Mouse (Mus musculus): Measurements from ENCODE around the gene Rhbdf2. TPM values are rescaled to one million over a fixed set of nuclear protein-coding genes. Genes with fewer than 3 reads are reported as not detected.

The Rhbdf2 gene
- polyA plus RNA-seq, 2 experiments, result 5.0 to 11.4 TPM

DNA sequence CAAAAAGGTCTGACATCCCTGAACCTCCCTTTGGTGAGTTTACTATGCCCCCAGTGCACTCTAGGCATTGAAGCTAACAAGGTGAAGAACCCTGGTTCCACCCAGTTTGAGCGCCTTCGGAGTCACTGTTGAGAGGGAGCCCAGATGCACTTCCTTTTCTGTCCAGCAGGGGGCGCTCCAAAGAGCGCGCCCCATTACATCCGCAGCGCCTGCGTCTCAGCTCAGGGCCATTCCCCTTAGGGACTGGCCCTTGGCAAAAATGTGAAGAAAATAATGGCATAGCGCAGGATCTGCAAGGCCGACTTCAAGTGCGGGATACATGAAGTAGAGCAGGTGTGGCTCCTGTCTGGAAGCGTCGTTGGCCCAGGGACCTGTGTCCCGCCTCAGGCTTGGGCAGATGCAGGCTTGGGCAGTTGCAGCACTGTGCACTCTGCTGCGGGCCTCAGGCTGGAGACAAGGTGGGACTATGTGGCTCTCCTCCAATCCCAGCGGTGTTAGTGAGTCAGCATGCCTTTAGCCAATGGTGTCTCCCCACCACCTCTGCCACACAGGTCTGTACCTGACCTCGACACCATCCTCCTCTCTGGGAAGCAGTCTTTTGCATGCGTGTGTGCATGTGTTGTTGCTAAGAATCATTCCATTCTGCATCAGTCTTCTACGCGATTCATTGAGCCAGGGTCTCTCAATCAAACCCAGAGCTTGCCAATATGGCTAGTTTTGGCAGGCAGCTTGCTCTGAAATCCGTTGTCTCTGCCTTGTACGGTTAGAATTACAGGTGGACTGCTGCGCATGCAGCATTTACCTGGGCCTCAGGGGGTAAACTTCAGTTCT is 39.8 kb downstream of the Rhbdf2 start:
- peak overlapping the region; percentile 26 for H3K4me2 ChIP-seq (replicated peaks; ENCODE audit: low read depth, low read length, severe bottlenecking)
- no peaks in the 10 kb centered on the region for H3K9me3 ChIP-seq (ENCODE audit: control insufficient read depth, low read length)
- no peak overlapping the region for H3K4me3 ChIP-seq (replicated peaks; ENCODE audit: low read length)
- TF ChIP-seq POLR2A (IDR thresholded peaks at IDR 0.05; ENCODE audit: borderline replicate concordance, extremely low read depth, insufficient read depth, insufficient read length), result no peak
- H3K36me3 ChIP-seq (ENCODE audit: control insufficient read depth, insufficient read depth, low read length), result no peaks in the 10 kb centered on the region
- peaks cover 11% of the 10 kb centered on the region; the same call in 1 of the 2 replicates for H3K4me1 ChIP-seq (ENCODE audit: control insufficient read depth, insufficient read depth, low read length)
- H3K27me3 ChIP-seq (ENCODE audit: control insufficient read depth, insufficient read depth, low read length), result no peaks in the 10 kb centered on the region
- no peak overlapping the region for H3K9ac ChIP-seq (ENCODE audit: low read depth, low read length, severe bottlenecking)
- no peak overlapping the region for H3K27ac ChIP-seq (replicated peaks; ENCODE audit: low read depth, low read length)
- ATAC-seq (ENCODE audit: low FRiP score, low read depth) (peak; percentile 32; the same call in 1 of the 2 replicates), DNase-seq (ENCODE audit: low spot score) (peak; percentile 38)
- 21% methylated on average over 23 of the region's 23 CpGs for WGBS

DNA sequence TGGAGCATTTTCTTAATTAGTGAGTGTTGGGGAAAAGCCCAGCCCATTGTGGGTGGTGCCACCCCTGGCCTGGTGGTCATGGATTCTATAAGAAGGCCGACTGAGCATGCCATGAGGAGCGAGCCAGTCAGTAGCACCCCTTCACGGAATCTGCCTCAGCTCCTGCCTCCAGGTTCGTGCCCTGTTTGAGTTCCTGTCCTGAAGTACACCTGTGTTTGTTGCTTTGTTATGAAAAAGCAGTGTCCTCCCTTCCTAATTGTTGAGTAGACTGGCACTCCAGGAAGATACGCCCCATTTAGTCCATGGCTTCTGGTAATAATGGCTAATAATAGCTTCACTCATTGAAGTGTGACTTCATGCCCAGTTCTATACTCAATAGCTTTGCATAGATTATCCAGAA is 40.5 kb downstream of the Rhbdf2 start, which contains the start of gene Aanat:
TSS of gene Aanat (plus strand) at position 123 of the 400 bp plus-strand sequence.
- Histone ChIP-seq H3K4me1 (ENCODE audit: control insufficient read depth, insufficient read depth, low read length) (peaks cover 11% of the 10 kb centered on the region; the same call in 1 of the 2 replicates), H3K27ac (replicated peaks; ENCODE audit: low read depth, low read length) (no peak within 1 kb of the TSS), H3K4me2 (replicated peaks; ENCODE audit: low read depth, low read length, severe bottlenecking) (peak within 1 kb of the TSS; percentile 26), H3K27me3 (ENCODE audit: control insufficient read depth, insufficient read depth, low read length) (no peaks in the 10 kb centered on the region), H3K9ac (ENCODE audit: low read depth, low read length, severe bottlenecking) (no peak within 1 kb of the TSS), H3K4me3 (replicated peaks; ENCODE audit: low read length) (no peak within 1 kb of the TSS), H3K36me3 (ENCODE audit: control insufficient read depth, insufficient read depth, low read length) (no peaks in the 10 kb centered on the region), H3K9me3 (ENCODE audit: control insufficient read depth, low read length) (no peaks in the 10 kb centered on the region)
- WGBS, result 58% methylated on average over 5 of the region's 5 CpGs
- ATAC-seq (ENCODE audit: low FRiP score, low read depth) (no peak), DNase-seq (ENCODE audit: low spot score) (no peak)
- TF ChIP-seq POLR2A (IDR thresholded peaks at IDR 0.05; ENCODE audit: borderline replicate concordance, extremely low read depth, insufficient read depth, insufficient read length), result no peak

DNA sequence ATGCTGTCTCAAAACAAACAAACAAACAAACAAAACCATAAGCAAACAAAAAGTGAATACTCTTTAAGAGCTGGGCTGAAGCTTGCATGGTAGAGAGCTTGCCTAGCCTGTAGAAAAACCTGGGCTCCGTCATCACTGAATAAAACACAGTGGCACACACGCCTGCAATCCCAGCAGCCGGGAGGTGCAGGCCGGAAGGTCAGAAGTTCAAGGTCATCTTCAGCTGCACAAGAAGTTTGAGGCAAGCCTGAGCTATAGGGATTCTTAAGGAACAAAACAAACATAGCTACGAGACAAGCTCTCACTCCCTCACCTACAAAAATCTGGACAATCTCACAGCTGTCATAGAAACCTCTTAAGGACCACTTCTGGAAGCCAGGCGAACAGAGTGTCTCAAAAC is 41.1 kb downstream of the Rhbdf2 start:
- Histone ChIP-seq H3K9me3 (ENCODE audit: control insufficient read depth, low read length) (no peaks in the 10 kb centered on the region), H3K9ac (ENCODE audit: low read depth, low read length, severe bottlenecking) (no peak overlapping the region), H3K27me3 (ENCODE audit: control insufficient read depth, insufficient read depth, low read length) (no peaks in the 10 kb centered on the region), H3K27ac (replicated peaks; ENCODE audit: low read depth, low read length) (no peak overlapping the region), H3K4me3 (replicated peaks; ENCODE audit: low read length) (no peak overlapping the region), H3K36me3 (ENCODE audit: control insufficient read depth, insufficient read depth, low read length) (no peaks in the 10 kb centered on the region), H3K4me1 (ENCODE audit: control insufficient read depth, insufficient read depth, low read length) (peaks cover 11% of the 10 kb centered on the region; the same call in 1 of the 2 replicates), H3K4me2 (replicated peaks; ENCODE audit: low read depth, low read length, severe bottlenecking) (no peak overlapping the region)
- TF ChIP-seq POLR2A (IDR thresholded peaks at IDR 0.05; ENCODE audit: borderline replicate concordance, extremely low read depth, insufficient read depth, insufficient read length), result no peak
- DNase-seq (ENCODE audit: low spot score) (no peak), ATAC-seq (ENCODE audit: low FRiP score, low read depth) (no peak)
- 69% methylated on average over 6 of the region's 6 CpGs for WGBS

DNA sequence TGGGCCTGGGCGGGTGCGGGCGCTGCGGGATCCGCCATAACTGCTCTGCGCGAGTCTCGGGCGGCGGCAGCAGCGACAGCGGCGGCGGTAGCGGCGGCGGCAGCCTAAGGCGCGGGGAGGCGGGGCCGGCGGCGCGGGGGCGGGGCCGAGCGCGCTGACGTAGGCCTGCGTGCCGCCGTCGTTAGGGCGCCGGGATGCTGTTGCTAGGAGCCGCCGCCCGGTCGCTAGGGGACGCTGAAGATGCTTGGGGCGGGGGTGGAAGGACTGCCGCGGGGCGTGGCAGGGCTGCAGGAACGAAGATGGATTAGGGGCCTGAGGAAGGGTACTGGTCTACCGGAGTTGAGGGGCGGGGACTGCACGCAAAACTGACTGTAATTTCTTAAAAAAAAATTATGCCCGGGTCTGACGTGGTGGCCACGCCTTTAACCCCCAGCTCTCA is 45.4 kb downstream of the Rhbdf2 start, which contains the start of gene Ube2o:
TSS of gene Ube2o (minus strand) at position 72 of the 439 bp plus-strand sequence.
- peak within 1 kb of the TSS; percentile 88 for H3K9ac ChIP-seq (ENCODE audit: low read depth, low read length, severe bottlenecking)
- peak; percentile 82 for DNase-seq (ENCODE audit: low spot score)
- no peak for TF ChIP-seq POLR2A (IDR thresholded peaks at IDR 0.05; ENCODE audit: borderline replicate concordance, extremely low read depth, insufficient read depth, insufficient read length)
- H3K27me3 ChIP-seq (ENCODE audit: control insufficient read depth, insufficient read depth, low read length), result no peaks in the 10 kb centered on the region
- H3K4me1 ChIP-seq (ENCODE audit: control insufficient read depth, insufficient read depth, low read length), result peaks cover 13% of the 10 kb centered on the region
- no peaks in the 10 kb centered on the region for H3K9me3 ChIP-seq (ENCODE audit: control insufficient read depth, low read length)
- 2% methylated on average over 27 of the region's 51 CpGs for WGBS
- H3K36me3 ChIP-seq (ENCODE audit: control insufficient read depth, insufficient read depth, low read length), result no peaks in the 10 kb centered on the region
- peak within 1 kb of the TSS; percentile 79 for H3K4me2 ChIP-seq (replicated peaks; ENCODE audit: low read depth, low read length, severe bottlenecking)
- ATAC-seq (ENCODE audit: low FRiP score, low read depth), result peak; percentile 92
- H3K4me3 ChIP-seq (replicated peaks; ENCODE audit: low read length), result peak within 1 kb of the TSS; percentile 92
- H3K27ac ChIP-seq (replicated peaks; ENCODE audit: low read depth, low read length), result peak within 1 kb of the TSS; percentile 88

DNA sequence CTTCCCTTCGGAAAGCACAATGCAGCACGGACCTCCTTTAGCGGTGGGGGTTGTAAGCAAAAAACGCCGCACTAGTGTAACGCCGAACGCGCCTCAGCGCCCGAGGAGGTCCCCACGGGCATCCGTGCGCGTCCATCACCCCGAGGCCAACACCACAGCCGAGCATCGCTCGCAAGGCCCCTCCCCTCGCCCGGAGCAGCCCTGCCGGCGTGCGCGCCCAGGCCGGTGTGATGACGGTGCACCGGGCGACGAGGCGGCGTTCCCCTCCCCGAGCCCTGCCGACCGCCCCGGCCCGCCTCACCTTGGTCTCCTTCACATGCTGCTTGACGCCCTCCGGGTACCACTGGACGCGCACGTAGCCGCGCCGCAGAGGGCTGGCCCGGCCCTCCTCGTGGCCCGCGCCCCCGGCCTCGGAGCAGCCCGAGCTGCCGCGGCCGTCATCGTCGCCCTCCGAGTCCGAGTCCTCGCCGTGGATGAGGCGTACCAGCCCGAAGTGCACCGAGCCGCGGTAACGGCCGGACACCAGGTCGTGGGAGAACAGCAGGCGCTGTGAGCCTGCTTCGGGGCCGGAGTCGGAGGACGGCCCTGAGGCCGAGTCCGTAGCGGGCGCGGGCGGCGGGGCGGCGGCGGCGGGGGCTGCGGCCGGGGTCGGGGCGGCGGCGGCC is 46.0 kb downstream of the Rhbdf2 start:
- TF ChIP-seq POLR2A (IDR thresholded peaks at IDR 0.05; ENCODE audit: borderline replicate concordance, extremely low read depth, insufficient read depth, insufficient read length), result no peak
- peak; percentile 64 for ATAC-seq (ENCODE audit: low FRiP score, low read depth)
- H3K36me3 ChIP-seq (ENCODE audit: control insufficient read depth, insufficient read depth, low read length), result no peaks in the 10 kb centered on the region
- WGBS, result 1% methylated on average over 72 of the region's 91 CpGs
- no peaks in the 10 kb centered on the region for H3K27me3 ChIP-seq (ENCODE audit: control insufficient read depth, insufficient read depth, low read length)
- peak overlapping the region; percentile 79 for H3K4me2 ChIP-seq (replicated peaks; ENCODE audit: low read depth, low read length, severe bottlenecking)
- H3K27ac ChIP-seq (replicated peaks; ENCODE audit: low read depth, low read length), result peak overlapping the region; percentile 88
- H3K4me3 ChIP-seq (replicated peaks; ENCODE audit: low read length), result peak overlapping the region; percentile 92
- H3K9me3 ChIP-seq (ENCODE audit: control insufficient read depth, low read length), result no peaks in the 10 kb centered on the region
- peak overlapping the region; percentile 88 for H3K9ac ChIP-seq (ENCODE audit: low read depth, low read length, severe bottlenecking)
- no peak for DNase-seq (ENCODE audit: low spot score)
- H3K4me1 ChIP-seq (ENCODE audit: control insufficient read depth, insufficient read depth, low read length), result peaks cover 16% of the 10 kb centered on the region

All from limb, embryonic 14.5 days (tissue).